Mouse (Mus musculus) hindbrain, postnatal 0 days (tissue): ENCODE measurements around the gene Birc7. TPM values are rescaled to one million over a fixed set of nuclear protein-coding genes. Genes with fewer than 3 reads are reported as not detected.

Experiments
- ATAC-seq: fragments of 200-750 bp; cut with Nextera tagmentation; 2 replicates; pipeline ENCODE4 v1.8.0; 2017; ENCODE audit warnings: mild to moderate bottlenecking, moderate TSS enrichment, moderate library complexity
- DNase-seq: peaks from one replicate; pipeline ENCODE4 v3.0.0-alpha.2; 2015; ENCODE audit warnings: low spot score
- H3K27ac ChIP-seq: fragments of 300-500 bp; sonication (generic); 2 replicates; pipeline ENCODE4 v1.5.1; 2014; ENCODE audit warnings: mild to moderate bottlenecking
- H3K27me3 ChIP-seq: fragments of 300-500 bp; sonication (generic); 2 replicates; pipeline ENCODE4 v1.6.1; 2014; ENCODE audit warnings: low read length, mixed read lengths; ENCODE audit not compliant: insufficient read depth
- H3K36me3 ChIP-seq: fragments of 300-500 bp; sonication (generic); 2 replicates; pipeline ENCODE4 v1.6.1; 2014; ENCODE audit warnings: low read length, mixed read lengths; ENCODE audit not compliant: insufficient read depth
- H3K4me1 ChIP-seq: fragments of 300-500 bp; sonication (generic); 2 replicates; pipeline ENCODE4 v1.6.1; 2014; ENCODE audit warnings: antibody characterized with exemption, low read length, mixed read lengths; ENCODE audit not compliant: insufficient read depth
- H3K4me2 ChIP-seq: fragments of 300-500 bp; sonication (generic); 2 replicates; pipeline ENCODE4 v1.6.1; 2014; ENCODE audit warnings: low read depth, mild to moderate bottlenecking, low read length, moderate library complexity, mixed read lengths
- H3K4me3 ChIP-seq: fragments of 300-500 bp; sonication (generic); 2 replicates; pipeline ENCODE4 v1.5.1; 2014; ENCODE audit warnings: low read length
- H3K9ac ChIP-seq: fragments of 300-500 bp; sonication (generic); replicated peaks from 2 replicates; pipeline ENCODE4 v1.6.1; 2014; ENCODE audit warnings: mild to moderate bottlenecking, low read length, moderate library complexity, mixed read lengths
- H3K9me3 ChIP-seq: fragments of 300-500 bp; sonication (generic); 2 replicates; pipeline ENCODE4 v1.6.1; 2016; ENCODE audit warnings: low read length, mixed read lengths
- CTCF ChIP-seq: IDR thresholded peaks from 2 replicates; pipeline ENCODE4 v1.5.1; 2016; ENCODE audit warnings: antibody characterized with exemption, control low read depth, low read depth
- WGBS: fragments of 180-500 bp; shearing (Covaris S2); extraction: QIAGEN DNeasy Blood & Tissue Kit; methylation state at CpG from one replicate; pipeline ENCODE4 v1.1.7; 2014; 5-methylcytosine and 5-hydroxymethylcytosine counted together
- polyA plus RNA-seq: library from polyadenylated mRNA; unstranded; fragments of >200 nt; fragmentation: Nextera tagmentation; extraction: Ambion mirVana; gene quantifications from 2 replicates; pipeline ENCODE4 v1.2.1, GENCODE M21; 2015
- total RNA-seq: library from RNA; depleted of rRNA; stranded (reverse); fragments of >200 nt; gene quantifications from 2 replicates; pipeline ENCODE4 v1.2.3, GENCODE M21; 2014; rRNA removed

The Birc7 gene
- total RNA-seq: 0.29 TPM in 1 of 2 replicates, not detected in the other
- 0.40 TPM in 2 replicates for polyA plus RNA-seq

DNA sequence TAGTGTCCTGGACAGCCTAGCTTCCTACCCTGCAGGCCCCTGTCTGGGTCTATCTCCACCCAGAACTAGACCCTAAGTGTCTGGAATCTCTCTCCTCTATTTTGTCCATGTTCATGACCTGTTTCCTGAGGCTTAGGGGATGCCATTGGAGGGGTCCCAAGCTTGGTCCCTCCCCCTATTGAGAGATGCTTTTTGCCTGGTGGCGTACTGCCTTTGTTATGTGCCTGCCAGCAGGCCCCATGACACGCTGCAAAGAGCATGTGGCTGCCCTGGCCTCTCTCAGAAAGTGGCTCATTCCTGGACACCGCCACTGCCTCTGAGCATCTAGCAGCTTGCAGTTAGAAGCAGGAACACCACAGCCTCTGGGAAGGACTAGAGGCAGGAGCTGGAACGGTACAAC, at the start of gene Birc7:
TSS of gene Birc7 (plus strand) at position 301 of the 400 bp plus-strand sequence.
- Histone ChIP-seq H3K4me3 (no peak within 1 kb of the TSS), H3K27ac (no peak within 1 kb of the TSS), H3K4me2 (no peak within 1 kb of the TSS), H3K4me1 (no peaks in the 10 kb centered on the region), H3K9me3 (no peaks in the 10 kb centered on the region), H3K9ac (no peak within 1 kb of the TSS), H3K27me3 (no peaks in the 10 kb centered on the region), H3K36me3 (0 out of 2 replicates have a peak, but pooled peaks cover 3% of the 10 kb centered on the region)
- no peak for DNase-seq
- ATAC-seq: no peak
- 34% methylated on average over 4 of the region's 4 CpGs for WGBS
- no peak for TF ChIP-seq CTCF

DNA sequence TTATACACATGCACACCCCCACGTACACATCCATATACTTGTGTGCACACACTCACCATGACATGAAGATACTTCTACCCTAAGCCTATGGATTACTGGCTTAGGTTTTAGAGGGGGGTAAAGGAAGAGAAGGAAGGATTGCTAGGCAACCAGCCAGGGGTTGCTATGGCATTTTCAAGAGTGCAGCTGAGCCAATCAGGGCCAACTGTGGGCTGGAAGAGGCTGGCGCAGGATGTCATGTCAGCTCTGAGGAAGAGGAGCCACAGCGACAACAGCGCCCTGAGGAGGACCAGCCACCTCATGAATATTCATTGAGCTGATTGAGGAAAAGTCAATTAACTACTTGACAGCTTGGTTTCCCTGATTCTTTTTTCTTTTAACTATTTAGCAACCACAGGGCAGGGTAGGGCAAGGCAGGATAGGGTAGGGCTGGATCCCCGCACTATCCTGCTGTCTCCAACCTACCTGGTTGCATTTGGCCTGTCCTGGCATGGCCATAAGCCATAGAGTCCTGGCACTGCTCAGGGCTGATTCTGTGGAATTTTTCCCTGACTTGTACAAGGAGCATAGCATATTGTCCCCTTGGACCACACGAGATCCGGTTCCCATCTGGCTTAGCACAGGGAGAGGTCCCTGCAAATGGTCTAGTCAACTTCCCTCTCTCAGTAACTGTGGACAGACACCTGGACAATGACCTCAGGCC, 49.3 kb upstream of the Birc7 start:
- 0 out of 2 replicates have a peak overlapping the region, but pooled peaks have one; percentile 0 for H3K9ac ChIP-seq
- no peaks in the 10 kb centered on the region for H3K9me3 ChIP-seq
- peak; percentile 15; the same call in 1 of the 2 replicates for TF ChIP-seq CTCF
- H3K27ac ChIP-seq: peak overlapping the region; percentile 61
- no peaks in the 10 kb centered on the region for H3K36me3 ChIP-seq
- ATAC-seq: peak; percentile 93
- peak; percentile 87 for DNase-seq
- H3K4me1 ChIP-seq: peaks cover 14% of the 10 kb centered on the region; the same call in 1 of the 2 replicates
- no peaks in the 10 kb centered on the region for H3K27me3 ChIP-seq
- H3K4me3 ChIP-seq: no peak overlapping the region
- 16% methylated on average over 7 of the region's 7 CpGs for WGBS
- H3K4me2 ChIP-seq: no peak overlapping the region

DNA sequence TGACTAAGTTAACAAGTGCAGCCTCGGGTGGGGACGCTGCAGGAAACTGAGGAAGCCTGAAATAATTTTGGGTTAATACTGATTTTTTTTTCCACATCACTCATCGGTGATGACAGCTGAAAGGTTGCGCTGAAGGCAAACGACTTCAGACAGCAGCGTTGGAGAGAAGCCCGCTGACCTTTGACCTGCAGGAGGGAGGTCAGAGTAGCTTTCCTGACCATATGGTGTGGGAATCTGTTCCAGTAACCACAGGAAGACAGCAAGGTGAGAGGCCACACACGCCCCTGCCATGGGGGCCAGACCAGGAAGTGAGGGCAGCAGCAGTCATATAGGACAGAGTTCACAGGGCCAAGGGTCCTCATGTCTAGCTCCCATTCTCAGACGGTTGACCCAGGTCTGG, 47.5 kb upstream of the Birc7 start:
- no peaks in the 10 kb centered on the region for H3K9me3 ChIP-seq
- H3K27ac ChIP-seq: no peak overlapping the region
- H3K4me3 ChIP-seq: no peak overlapping the region
- no peak for TF ChIP-seq CTCF
- ATAC-seq (no peak), DNase-seq (no peak)
- 64% methylated on average over 9 of the region's 9 CpGs for WGBS
- no peaks in the 10 kb centered on the region for H3K27me3 ChIP-seq
- H3K9ac ChIP-seq: no peak overlapping the region
- H3K36me3 ChIP-seq: no peaks in the 10 kb centered on the region
- no peak overlapping the region for H3K4me2 ChIP-seq
- peaks cover 14% of the 10 kb centered on the region; the same call in 1 of the 2 replicates for H3K4me1 ChIP-seq

DNA sequence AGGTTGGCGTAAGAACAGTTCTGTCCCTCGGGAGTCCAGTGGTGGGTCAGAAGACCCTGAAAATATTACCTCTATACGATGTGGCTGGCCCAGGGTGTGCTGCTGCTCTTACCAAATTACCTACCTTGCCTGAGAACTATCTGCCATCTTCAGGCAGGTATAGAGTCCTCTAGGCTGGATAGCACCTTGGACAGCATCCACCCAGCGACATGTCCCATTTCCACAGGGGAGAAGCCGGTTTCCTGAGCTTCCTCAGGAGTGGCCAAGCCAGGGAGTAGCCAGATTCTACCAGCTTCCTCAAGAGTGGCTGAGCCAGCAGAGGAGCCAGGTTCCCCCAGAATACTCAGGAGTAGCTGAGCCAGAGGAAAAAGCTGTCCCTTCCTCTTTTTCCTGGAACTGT, 43.6 kb upstream of the Birc7 start:
- TF ChIP-seq CTCF: no peak
- no peak for DNase-seq
- Histone ChIP-seq H3K4me3 (no peak overlapping the region), H3K27me3 (no peaks in the 10 kb centered on the region), H3K4me1 (peaks cover 7% of the 10 kb centered on the region; the same call in 1 of the 2 replicates), H3K9me3 (no peaks in the 10 kb centered on the region), H3K36me3 (no peaks in the 10 kb centered on the region), H3K4me2 (no peak overlapping the region), H3K9ac (no peak overlapping the region), H3K27ac (no peak overlapping the region)
- no peak for ATAC-seq
- WGBS: 86% methylated on average over 5 of the region's 5 CpGs

DNA sequence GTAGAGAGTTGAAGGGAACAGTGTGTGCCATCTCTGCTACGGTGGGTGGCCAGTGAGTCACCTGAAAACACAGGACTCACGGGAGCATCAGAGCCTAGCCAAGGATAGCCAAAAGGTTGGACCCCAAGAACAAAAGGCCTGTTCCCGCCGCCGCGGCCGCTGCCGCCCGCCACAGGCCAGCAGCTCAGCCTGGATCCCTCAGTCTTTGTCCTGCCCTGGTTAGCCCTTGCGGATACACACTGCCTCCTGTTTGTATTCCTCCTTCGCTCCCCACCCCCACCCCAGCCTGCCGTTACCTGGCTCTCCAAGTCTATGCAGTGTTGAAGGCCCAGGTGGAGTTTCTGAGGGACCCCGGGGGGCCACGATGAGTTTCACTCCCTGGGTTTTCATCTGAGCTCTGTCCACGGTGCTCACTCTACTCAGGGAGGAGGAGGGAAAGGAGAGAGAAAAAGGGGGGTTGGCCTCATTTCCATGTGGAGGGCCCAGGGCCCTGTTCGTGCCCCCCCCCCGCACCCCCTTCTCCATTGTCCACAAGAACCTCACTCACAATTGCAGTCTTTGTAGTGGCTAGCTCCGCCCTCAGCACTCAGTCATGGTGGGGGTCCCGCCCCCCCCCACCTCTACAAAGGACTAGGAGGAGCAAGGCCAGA, 39.4 kb upstream of the Birc7 start:
- DNase-seq: no peak

DNA sequence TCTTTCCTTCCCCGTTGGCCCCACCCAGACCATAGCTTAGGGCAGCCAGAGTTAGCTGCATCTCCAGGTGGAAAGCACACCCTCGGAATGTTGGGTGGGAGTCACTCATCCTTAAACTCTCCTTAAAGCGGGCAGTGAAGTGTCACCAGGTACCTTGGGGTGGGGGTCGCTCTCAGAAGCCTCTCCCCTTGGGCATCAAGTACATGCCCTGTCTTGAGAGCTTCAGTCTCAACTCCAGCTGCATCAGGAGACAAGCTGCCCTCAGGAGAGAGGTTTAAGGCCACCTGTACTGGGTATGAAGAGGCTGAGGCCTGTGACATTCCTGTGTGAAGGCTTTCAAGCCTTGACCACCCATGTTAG, 38.9 kb upstream of the Birc7 start:
- ATAC-seq (no peak), DNase-seq (no peak)
- Histone ChIP-seq H3K4me2 (peak overlapping the region; percentile 69), H3K9ac (peak overlapping the region; percentile 91; the same call in 1 of the 2 replicates), H3K27me3 (peaks cover 13% of the 10 kb centered on the region; the same call in 1 of the 2 replicates), H3K27ac (peak overlapping the region; percentile 98), H3K9me3 (no peaks in the 10 kb centered on the region), H3K4me3 (no peak overlapping the region), H3K36me3 (no peaks in the 10 kb centered on the region), H3K4me1 (peaks cover 8% of the 10 kb centered on the region; the same call in 1 of the 2 replicates)
- TF ChIP-seq CTCF: no peak
- WGBS: 18% methylated on average over 4 of the region's 4 CpGs

More for the DNA sequence above, 39.4 kb upstream of the Birc7 start:
- no peak for TF ChIP-seq CTCF
- Histone ChIP-seq H3K4me1 (peaks cover 8% of the 10 kb centered on the region; the same call in 1 of the 2 replicates), H3K27ac (peak overlapping the region; percentile 98), H3K9ac (no peak overlapping the region), H3K4me2 (peak overlapping the region; percentile 8; the same call in 1 of the 2 replicates), H3K27me3 (peaks cover 13% of the 10 kb centered on the region; the same call in 1 of the 2 replicates), H3K36me3 (no peaks in the 10 kb centered on the region), H3K4me3 (no peak overlapping the region), H3K9me3 (no peaks in the 10 kb centered on the region)
- WGBS: 9% methylated on average over 19 of the region's 19 CpGs
- no peak for ATAC-seq
